10 mouse cellular contexts compared by ENCODE assay signal in genomic region chr9:21036666-21037065, GRCm38 (mm10). TPM values are rescaled to one million over a fixed set of nuclear protein-coding genes. Genes with fewer than 3 reads are reported as not detected.
DNase-seq lines count a peak whose midpoint lies in the region; ATAC-seq lines count a peak whose summit lies in the region.
"Had no signal": no experiment of that assay in that cellular context is flagged by ENCODE, and none has a peak within 500 bp of the region (broad histone marks: within the 10 kb centered on the region; RNA-seq: fewer than 3 reads in every experiment).

No protein-coding gene starts in this region.

- ATAC-seq in embryonic facial prominence, embryonic 12.5 days (ENCODE audit: insufficient number of reproducible peaks, insufficient read depth, low FRiP score, low TSS enrichment): no peak
- no peak for ATAC-seq in forebrain, embryonic 16.5 days
- no peak for ATAC-seq in midbrain, embryonic 11.5 days (ENCODE audit: low FRiP score)

- H3K27ac ChIP-seq in embryonic facial prominence, embryonic 12.5 days: no peak overlapping the region
- H3K27ac ChIP-seq in forebrain, embryonic 16.5 days (ENCODE audit: low read length): no peak overlapping the region
- H3K27ac ChIP-seq in midbrain, embryonic 11.5 days (ENCODE audit: low read depth, low read length): no peak overlapping the region
- H3K27ac ChIP-seq: liver, embryonic 14.5 days had no signal

- intact Hi-C loops in left cerebral cortex, postnatal 4 days (cut with DNase I): loop anchor here (10.0 kb wide), 1 partner anchor 98 kb away; the partner anchor contains the start of gene Tyk2

- H3K4me2 ChIP-seq in embryonic facial prominence, embryonic 12.5 days (replicated peaks): peak overlapping the region; percentile 64
- peak overlapping the region; percentile 74 for H3K4me2 ChIP-seq in forebrain, embryonic 16.5 days (ENCODE audit: low read length)
- H3K4me2 ChIP-seq in midbrain, embryonic 11.5 days: no peak overlapping the region

- no peak overlapping the region for H3K9ac ChIP-seq in embryonic facial prominence, embryonic 12.5 days
- no peak overlapping the region for H3K9ac ChIP-seq in forebrain, embryonic 16.5 days (replicated peaks; ENCODE audit: low read depth, low read length)
- no peak overlapping the region for H3K9ac ChIP-seq in midbrain, embryonic 11.5 days (ENCODE audit: low read length)
- H3K9ac ChIP-seq: liver, embryonic 14.5 days had no signal

- WGBS in embryonic facial prominence, embryonic 12.5 days: under 1% methylated on average over 22 of the region's 22 CpGs
- WGBS in forebrain, embryonic 16.5 days: 1% methylated on average over 22 of the region's 22 CpGs
- WGBS in midbrain, embryonic 11.5 days: 2% methylated on average over 22 of the region's 22 CpGs

- H3K36me3 ChIP-seq in embryonic facial prominence, embryonic 12.5 days: no peaks in the 10 kb centered on the region
- H3K36me3 ChIP-seq in forebrain, embryonic 16.5 days (ENCODE audit: control insufficient read depth, insufficient read depth): no peaks in the 10 kb centered on the region
- H3K36me3 ChIP-seq in midbrain, embryonic 11.5 days (ENCODE audit: control insufficient read depth, insufficient read depth, low read length): no peaks in the 10 kb centered on the region

- peak; percentile 21 to 47 for DNase-seq in left cerebral cortex, adult 18-20 months (ENCODE audit: low spot score in 2 of 2)
- no peak for DNase-seq in left cerebral cortex, postnatal 4 days
- DNase-seq in midbrain, embryonic 11.5 days (ENCODE audit: low spot score, missing footprints): peak; percentile 87
- no peak for DNase-seq in gastrocnemius, adult 8-10 months (ENCODE audit: low spot score in 2 of 2)
- DNase-seq in spleen, adult 18-20 months: no peak
- DNase-seq: cerebellum, adult 9-10 months; gastrocnemius, postnatal 25 days had no signal

- H3K4me3 ChIP-seq in embryonic facial prominence, embryonic 12.5 days: peak overlapping the region; percentile 37; the same call in 1 of the 2 replicates
- peak overlapping the region; percentile 57 for H3K4me3 ChIP-seq in forebrain, embryonic 16.5 days (replicated peaks; ENCODE audit: low read length)
- H3K4me3 ChIP-seq in midbrain, embryonic 11.5 days (ENCODE audit: low read depth, low read length): no peak overlapping the region

- peaks cover 46% of the 10 kb centered on the region for H3K4me1 ChIP-seq in embryonic facial prominence, embryonic 12.5 days
- peaks cover 39% of the 10 kb centered on the region for H3K4me1 ChIP-seq in forebrain, embryonic 16.5 days (replicated peaks; ENCODE audit: control insufficient read depth, insufficient read depth, low read length)
- H3K4me1 ChIP-seq in midbrain, embryonic 11.5 days (ENCODE audit: control insufficient read depth, insufficient read depth, low read length): peaks cover 24% of the 10 kb centered on the region

- peaks cover 7% of the 10 kb centered on the region; the same call in 1 of the 2 replicates for H3K9me3 ChIP-seq in embryonic facial prominence, embryonic 12.5 days
- H3K9me3 ChIP-seq in forebrain, embryonic 16.5 days (ENCODE audit: control insufficient read depth, low read length): no peaks in the 10 kb centered on the region
- no peaks in the 10 kb centered on the region for H3K9me3 ChIP-seq in midbrain, embryonic 11.5 days (ENCODE audit: control insufficient read depth, low read length)

- peaks cover 95% of the 10 kb centered on the region for H3K27me3 ChIP-seq in embryonic facial prominence, embryonic 12.5 days
- peaks cover 76% of the 10 kb centered on the region for H3K27me3 ChIP-seq in forebrain, embryonic 16.5 days (replicated peaks; ENCODE audit: control insufficient read depth, insufficient read depth, low read length)
- peaks cover 83% of the 10 kb centered on the region for H3K27me3 ChIP-seq in midbrain, embryonic 11.5 days (ENCODE audit: control insufficient read depth, insufficient read depth, low read length)

RNA-seq across cellular contexts. Expression of gene Icam5, which starts 4.8 kb away (rescaled TPM):
- 100 to 1,000 TPM; 203 to 239 TPM for total RNA-seq in left cerebral cortex, adult 18-20 months (2021)
- total RNA-seq in left cerebral cortex, postnatal 4 days (2021): 10 to 100 TPM; 28.1 to 41.3 TPM
- polyA plus RNA-seq in embryonic facial prominence, embryonic 12.5 days (2016; fragmentation: Nextera tagmentation; extraction: Ambion mirVana): 0.14 and 0.23 TPM in 2 replicates
- polyA plus RNA-seq in forebrain, embryonic 16.5 days (2015; fragmentation: Nextera tagmentation; extraction: Ambion mirVana): 2.3 and 2.4 TPM in 2 replicates
- not detected in 2 replicates for polyA plus RNA-seq in midbrain, embryonic 11.5 days (2014; fragmentation: Nextera tagmentation; extraction: Ambion mirVana)
- under 1 TPM in 1 of 4 experiments, not detected in 3; 0.08 TPM for total RNA-seq in gastrocnemius, adult 8-10 months (2022)
- total RNA-seq: gastrocnemius, postnatal 25 days had no signal

RNA-seq across cellular contexts. Expression of gene Icam4, which starts 7.5 kb away (rescaled TPM):
- total RNA-seq in left cerebral cortex, adult 18-20 months (2021): 1 to 10 TPM in 1 of 2 experiments, under 1 TPM in 1; 0.98 to 1.7 TPM
- not detected for total RNA-seq in left cerebral cortex, postnatal 4 days (2021)
- 1.6 and 2.5 TPM in 2 replicates for polyA plus RNA-seq in embryonic facial prominence, embryonic 12.5 days (2016; fragmentation: Nextera tagmentation; extraction: Ambion mirVana)
- not detected in 2 replicates for polyA plus RNA-seq in forebrain, embryonic 16.5 days (2015; fragmentation: Nextera tagmentation; extraction: Ambion mirVana)
- polyA plus RNA-seq in midbrain, embryonic 11.5 days (2014; fragmentation: Nextera tagmentation; extraction: Ambion mirVana): 5.4 and 9.2 TPM in 2 replicates
- 1 to 10 TPM; 1.3 to 2.7 (median 1.8) TPM for total RNA-seq in gastrocnemius, adult 8-10 months (2022)

RNA-seq across cellular contexts. Expression of gene Icam1, which starts 20.9 kb away (rescaled TPM):
- total RNA-seq in left cerebral cortex, adult 18-20 months (2021): 1 to 10 TPM; 2.3 to 2.9 TPM
- 1 to 10 TPM; 2.5 to 2.8 TPM for total RNA-seq in left cerebral cortex, postnatal 4 days (2021)
- 8.6 and 9.0 TPM in 2 replicates for polyA plus RNA-seq in embryonic facial prominence, embryonic 12.5 days (2016; fragmentation: Nextera tagmentation; extraction: Ambion mirVana)
- polyA plus RNA-seq in forebrain, embryonic 16.5 days (2015; fragmentation: Nextera tagmentation; extraction: Ambion mirVana): 3.3 and 4.5 TPM in 2 replicates
- polyA plus RNA-seq in midbrain, embryonic 11.5 days (2014; fragmentation: Nextera tagmentation; extraction: Ambion mirVana): 3.9 and 4.0 TPM in 2 replicates
- total RNA-seq in gastrocnemius, adult 8-10 months (2022): 1 to 10 TPM; 1.3 to 2.3 (median 1.4) TPM

RNA-seq across cellular contexts. Expression of gene Zglp1, which starts 30.2 kb away (rescaled TPM):
- not detected for total RNA-seq in left cerebral cortex, adult 18-20 months (2021)
- total RNA-seq in left cerebral cortex, postnatal 4 days (2021): not detected
- polyA plus RNA-seq in embryonic facial prominence, embryonic 12.5 days (2016; fragmentation: Nextera tagmentation; extraction: Ambion mirVana): 0.82 and 2.0 TPM in 2 replicates
- polyA plus RNA-seq in forebrain, embryonic 16.5 days (2015; fragmentation: Nextera tagmentation; extraction: Ambion mirVana): 0.25 and 1.7 TPM in 2 replicates
- polyA plus RNA-seq in midbrain, embryonic 11.5 days (2014; fragmentation: Nextera tagmentation; extraction: Ambion mirVana): 0.86 and 2.1 TPM in 2 replicates
- total RNA-seq in gastrocnemius, adult 8-10 months (2022): not detected
- total RNA-seq: gastrocnemius, postnatal 25 days had no signal

RNA-seq across cellular contexts. Expression of gene Mrpl4, which starts 34.1 kb away (rescaled TPM):
- total RNA-seq in left cerebral cortex, adult 18-20 months (2021): 10 to 100 TPM; 57.3 to 62.1 TPM
- total RNA-seq in left cerebral cortex, postnatal 4 days (2021): 10 to 100 TPM; 45.2 to 49.3 TPM
- 128 TPM in 2 replicates for polyA plus RNA-seq in embryonic facial prominence, embryonic 12.5 days (2016; fragmentation: Nextera tagmentation; extraction: Ambion mirVana)
- 109 and 113 TPM in 2 replicates for polyA plus RNA-seq in forebrain, embryonic 16.5 days (2015; fragmentation: Nextera tagmentation; extraction: Ambion mirVana)
- polyA plus RNA-seq in midbrain, embryonic 11.5 days (2014; fragmentation: Nextera tagmentation; extraction: Ambion mirVana): 120 and 121 TPM in 2 replicates
- 10 to 100 TPM; 53.7 to 58.9 (median 55.7) TPM for total RNA-seq in gastrocnemius, adult 8-10 months (2022)

Comparison
In these comparisons a context has a peak if more than half of its experiments do, and no peak if none do; other contexts are left out.
1. DNase-seq: peak in left cerebral cortex, adult 18-20 months (2 of 2) and midbrain, embryonic 11.5 days (single experiment); none in left cerebral cortex, postnatal 4 days (single experiment), gastrocnemius, adult 8-10 months (0 of 2) and spleen, adult 18-20 months (0 of 2).
2. RNA of gene Icam5, which starts 4.8 kb away (total RNA-seq): 203 to 239 TPM in left cerebral cortex, adult 18-20 months and 28.1 to 41.3 TPM in left cerebral cortex, postnatal 4 days; 0.08 TPM in gastrocnemius, adult 8-10 months; every median in the first group is over 10 times any median in the second.